Mouse (Mus musculus): ENCODE data around the gene Nfasc. TPM values are rescaled to one million over a fixed set of nuclear protein-coding genes. Genes with fewer than 3 reads are reported as not detected.

Gene Nfasc
- polyA plus RNA-seq, 1 experiment, result 0.75 TPM

DNA sequence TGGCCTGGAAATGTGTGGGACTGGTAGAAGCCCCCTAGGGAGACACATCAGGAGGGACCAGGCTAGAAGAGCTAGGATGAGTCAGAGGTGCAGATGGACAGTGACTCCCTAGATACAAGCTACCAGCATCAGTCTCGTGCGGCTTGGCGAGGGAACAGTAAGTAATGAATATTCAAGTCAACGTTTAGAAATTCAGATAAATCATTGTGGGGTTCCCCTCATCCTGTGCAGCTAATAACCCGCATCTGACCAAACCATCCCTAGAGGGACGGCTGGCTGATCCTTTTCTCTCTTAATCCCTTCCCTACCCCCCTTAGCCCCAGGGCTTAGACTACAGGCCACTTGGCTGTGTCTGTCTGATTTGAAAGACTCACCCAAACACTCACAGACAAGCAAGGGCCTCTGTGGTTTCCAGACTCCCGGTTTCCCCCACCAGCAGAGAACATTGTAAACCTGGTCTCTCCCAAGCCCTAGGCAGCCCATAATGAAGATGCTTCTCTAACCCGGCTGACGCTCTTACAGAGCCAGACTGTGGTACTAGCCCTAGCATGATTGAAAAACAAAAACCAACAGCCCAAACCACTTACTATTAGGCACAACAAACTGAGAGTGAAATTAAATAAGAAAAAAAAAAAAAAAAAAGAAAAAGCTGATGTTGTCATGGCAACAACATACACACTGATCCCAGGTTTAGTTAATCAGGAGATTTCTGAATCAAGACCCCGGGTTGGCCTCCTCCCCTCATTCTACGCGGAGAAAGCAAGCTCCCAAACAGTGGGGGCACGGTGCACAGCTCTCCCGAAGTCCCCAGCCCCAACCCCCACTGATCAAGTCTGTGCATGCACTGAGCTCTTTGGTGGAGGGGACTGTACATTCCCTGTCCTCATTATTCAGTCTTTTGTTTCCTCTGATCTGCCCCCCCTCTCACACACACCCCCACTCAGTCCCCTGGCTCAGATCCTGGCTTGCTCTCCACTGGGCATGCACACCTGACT lies 159.5 kb downstream of the Nfasc start:
- WGBS, result 80% methylated on average over 14 of the region's 14 CpGs
- Histone ChIP-seq H3K4me3 (replicated peaks; ENCODE audit: control insufficient read depth, low read depth, low read length) (no peak overlapping the region), H3K4me1 (ENCODE audit: control insufficient read depth, insufficient read depth, low read length) (no peaks in the 10 kb centered on the region), H3K27ac (ENCODE audit: control insufficient read depth, insufficient read depth, low read depth, low read length, poor library complexity) (no peak overlapping the region)
- TF ChIP-seq CTCF (IDR thresholded peaks at IDR 0.05; ENCODE audit: control insufficient read depth, insufficient read depth, low read length), result no peak
- TF ChIP-seq POLR2A (IDR thresholded peaks at IDR 0.05; ENCODE audit: borderline replicate concordance, control insufficient read depth, low read depth, low read length), result no peak

DNA sequence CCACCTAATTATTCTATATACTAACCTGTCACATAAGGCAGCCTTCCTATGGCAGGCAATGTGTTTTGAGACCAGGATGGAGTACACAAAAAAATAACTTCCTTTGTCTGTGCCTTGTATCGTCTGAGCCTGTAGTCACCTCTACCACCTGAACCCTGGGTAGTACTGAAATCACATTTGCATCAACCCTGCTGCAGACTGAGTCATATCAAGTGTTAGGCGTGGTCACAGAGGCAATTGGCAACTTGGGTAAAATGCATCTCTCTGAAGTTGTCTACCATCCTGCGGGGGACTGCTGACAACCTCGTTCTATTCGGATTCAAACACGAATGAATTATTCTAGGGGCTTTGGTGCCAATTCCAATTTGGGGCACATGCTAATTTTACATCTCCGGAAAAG lies 161.5 kb downstream of the Nfasc start:
- Histone ChIP-seq H3K4me1 (ENCODE audit: control insufficient read depth, insufficient read depth, low read length) (no peaks in the 10 kb centered on the region), H3K4me3 (replicated peaks; ENCODE audit: control insufficient read depth, low read depth, low read length) (no peak overlapping the region), H3K27ac (ENCODE audit: control insufficient read depth, insufficient read depth, low read depth, low read length, poor library complexity) (no peak overlapping the region)
- TF ChIP-seq CTCF (IDR thresholded peaks at IDR 0.05; ENCODE audit: control insufficient read depth, insufficient read depth, low read length) (no peak), POLR2A (IDR thresholded peaks at IDR 0.05; ENCODE audit: borderline replicate concordance, control insufficient read depth, low read depth, low read length) (no peak)
- WGBS, result 81% methylated on average over 7 of the region's 7 CpGs

DNA sequence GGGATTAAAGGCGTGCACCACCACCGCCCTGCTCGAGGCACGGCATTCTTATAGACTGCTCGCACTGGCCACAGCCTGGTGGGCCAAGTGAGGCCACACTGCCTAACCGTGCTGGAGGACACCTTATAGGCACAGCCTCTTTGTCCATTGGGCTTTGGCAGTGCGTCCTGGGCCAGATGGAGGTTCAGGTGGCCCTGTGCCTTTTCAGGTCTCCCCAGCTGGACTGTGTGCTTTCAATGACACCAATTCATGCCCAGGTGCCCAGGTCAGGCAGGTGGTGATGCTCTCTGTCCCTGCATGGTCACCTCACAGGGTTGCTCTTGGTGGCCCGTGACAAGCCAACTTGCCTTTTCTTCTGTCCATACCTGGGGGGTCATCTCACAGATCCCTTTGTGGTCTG lies 164.8 kb downstream of the Nfasc start:
- H3K27ac ChIP-seq (ENCODE audit: control insufficient read depth, insufficient read depth, low read depth, low read length, poor library complexity), result no peak overlapping the region; the same call in 1 of the 2 replicates
- WGBS, result 90% methylated on average over 8 of the region's 8 CpGs
- no peaks in the 10 kb centered on the region for H3K4me1 ChIP-seq (ENCODE audit: control insufficient read depth, insufficient read depth, low read length)
- H3K4me3 ChIP-seq (replicated peaks; ENCODE audit: control insufficient read depth, low read depth, low read length), result no peak overlapping the region
- TF ChIP-seq POLR2A (IDR thresholded peaks at IDR 0.05; ENCODE audit: borderline replicate concordance, control insufficient read depth, low read depth, low read length) (no peak), CTCF (IDR thresholded peaks at IDR 0.05; ENCODE audit: control insufficient read depth, insufficient read depth, low read length) (no peak)

DNA sequence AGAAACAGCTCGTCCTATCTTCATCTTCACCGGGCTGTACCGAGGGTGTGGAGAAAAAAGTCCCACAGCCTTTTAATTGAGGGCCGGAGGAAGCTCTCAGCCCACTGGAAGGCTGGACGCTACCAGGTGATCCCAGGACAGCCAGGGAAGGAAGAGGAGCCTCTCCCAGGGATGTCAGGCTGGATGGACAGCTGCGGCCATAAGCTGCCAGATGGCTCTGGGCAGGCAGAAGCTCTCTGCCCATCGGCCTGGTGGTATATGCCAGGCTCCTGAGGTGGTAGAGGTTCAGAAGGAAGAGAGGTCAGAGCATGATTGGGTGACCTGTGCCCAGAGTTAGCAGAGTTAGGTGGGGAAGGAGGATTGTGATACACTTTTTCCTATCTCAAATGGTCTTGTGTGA lies 168.7 kb downstream of the Nfasc start:
- no peaks in the 10 kb centered on the region for H3K4me1 ChIP-seq (ENCODE audit: control insufficient read depth, insufficient read depth, low read length)
- WGBS, result 78% methylated on average over 7 of the region's 7 CpGs

DNA sequence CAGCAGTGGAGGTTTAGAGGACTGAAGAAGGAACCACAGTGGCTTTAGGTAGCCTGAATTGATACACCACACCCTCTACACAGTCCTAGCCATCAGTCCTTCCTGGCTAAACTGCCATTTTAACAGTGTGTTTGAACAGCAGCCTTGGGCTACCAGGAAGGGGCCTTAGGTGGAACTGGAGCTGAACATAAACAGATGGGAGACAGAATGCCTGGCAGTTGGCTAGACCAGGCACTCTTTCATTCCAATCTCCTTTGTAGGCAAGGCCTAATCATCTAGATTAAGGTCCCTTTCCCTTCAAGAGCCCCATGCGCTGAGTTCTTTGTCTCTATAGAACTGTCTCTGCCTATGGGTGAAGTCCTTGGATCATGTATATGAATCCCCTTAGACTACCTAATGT lies 170.0 kb downstream of the Nfasc start:
- Histone ChIP-seq H3K4me3 (replicated peaks; ENCODE audit: control insufficient read depth, low read depth, low read length) (no peak overlapping the region), H3K4me1 (ENCODE audit: control insufficient read depth, insufficient read depth, low read length) (no peaks in the 10 kb centered on the region), H3K27ac (ENCODE audit: control insufficient read depth, insufficient read depth, low read depth, low read length, poor library complexity) (no peak overlapping the region)
- WGBS, result 82% methylated on average over 1 of the region's 1 CpGs
- TF ChIP-seq POLR2A (IDR thresholded peaks at IDR 0.05; ENCODE audit: borderline replicate concordance, control insufficient read depth, low read depth, low read length) (no peak), CTCF (IDR thresholded peaks at IDR 0.05; ENCODE audit: control insufficient read depth, insufficient read depth, low read length) (no peak)

More for the DNA sequence above, 168.7 kb downstream of the Nfasc start:
- TF ChIP-seq POLR2A (IDR thresholded peaks at IDR 0.05; ENCODE audit: borderline replicate concordance, control insufficient read depth, low read depth, low read length) (no peak), CTCF (IDR thresholded peaks at IDR 0.05; ENCODE audit: control insufficient read depth, insufficient read depth, low read length) (no peak)
- Histone ChIP-seq H3K27ac (ENCODE audit: control insufficient read depth, insufficient read depth, low read depth, low read length, poor library complexity) (no peak overlapping the region), H3K4me3 (replicated peaks; ENCODE audit: control insufficient read depth, low read depth, low read length) (no peak overlapping the region)

DNA sequence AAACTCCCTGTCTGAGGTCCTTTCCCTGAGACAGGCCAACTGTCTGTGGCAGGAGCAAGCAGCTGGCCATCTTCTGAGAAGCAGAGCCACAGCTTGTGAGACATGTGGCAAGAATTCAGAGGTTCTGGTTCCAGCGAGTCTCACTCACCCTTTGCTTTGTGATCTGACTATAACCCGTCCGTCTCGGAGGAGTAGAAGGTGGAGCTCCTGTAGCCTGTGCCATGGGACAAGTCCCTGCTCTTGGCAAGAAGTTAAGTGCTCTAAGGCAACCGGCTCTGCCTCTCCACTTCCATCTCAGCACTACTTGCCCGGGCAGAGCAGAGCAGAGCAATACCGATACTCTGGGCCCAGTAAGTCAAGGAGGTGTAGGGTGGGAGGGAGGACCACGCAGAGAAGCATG lies 170.7 kb downstream of the Nfasc start:
- Histone ChIP-seq H3K4me1 (ENCODE audit: control insufficient read depth, insufficient read depth, low read length) (no peaks in the 10 kb centered on the region), H3K27ac (ENCODE audit: control insufficient read depth, insufficient read depth, low read depth, low read length, poor library complexity) (no peak overlapping the region), H3K4me3 (replicated peaks; ENCODE audit: control insufficient read depth, low read depth, low read length) (no peak overlapping the region)
- WGBS, result 80% methylated on average over 8 of the region's 8 CpGs
- no peak for TF ChIP-seq POLR2A (IDR thresholded peaks at IDR 0.05; ENCODE audit: borderline replicate concordance, control insufficient read depth, low read depth, low read length)
- no peak for TF ChIP-seq CTCF (IDR thresholded peaks at IDR 0.05; ENCODE audit: control insufficient read depth, insufficient read depth, low read length)

DNA sequence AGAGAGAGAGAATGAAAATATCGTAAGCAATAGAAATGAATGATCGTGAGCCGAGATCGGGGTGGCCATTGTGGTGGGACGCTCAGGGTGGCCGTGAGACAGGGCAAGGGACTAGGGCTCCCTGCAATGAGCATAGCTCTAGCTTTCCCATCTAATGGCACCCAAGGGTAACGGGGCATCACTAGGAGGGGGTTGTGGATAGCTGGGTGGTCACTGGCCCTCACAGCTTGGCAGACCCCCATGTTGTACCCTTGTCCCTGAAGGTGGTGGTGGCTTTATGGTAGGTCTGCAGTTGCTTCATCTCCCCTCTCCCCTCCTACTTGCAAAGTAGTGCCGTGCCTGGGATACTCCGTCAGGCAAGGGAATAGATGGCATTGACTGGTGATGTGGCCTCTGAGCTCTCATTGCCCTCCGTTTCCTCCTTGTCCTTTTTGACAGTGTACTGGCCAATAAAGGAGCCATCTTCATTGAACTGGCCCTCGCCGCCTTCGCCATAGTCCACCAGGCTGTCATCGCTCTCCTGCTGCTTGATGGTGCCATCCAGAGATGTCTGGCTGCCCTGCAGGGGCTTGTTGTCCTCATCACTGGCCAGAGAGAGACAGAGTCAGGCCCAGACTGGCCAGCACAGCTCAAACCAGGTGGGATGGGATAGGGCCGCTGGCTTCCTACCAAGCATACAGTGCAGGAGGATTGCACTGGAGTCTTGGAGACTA lies 171.4 kb downstream of the Nfasc start:
- no peak for TF ChIP-seq CTCF (IDR thresholded peaks at IDR 0.05; ENCODE audit: control insufficient read depth, insufficient read depth, low read length)
- no peak for TF ChIP-seq POLR2A (IDR thresholded peaks at IDR 0.05; ENCODE audit: borderline replicate concordance, control insufficient read depth, low read depth, low read length)
- 78% methylated on average over 15 of the region's 15 CpGs for WGBS
- Histone ChIP-seq H3K4me1 (ENCODE audit: control insufficient read depth, insufficient read depth, low read length) (no peaks in the 10 kb centered on the region), H3K4me3 (replicated peaks; ENCODE audit: control insufficient read depth, low read depth, low read length) (no peak overlapping the region), H3K27ac (ENCODE audit: control insufficient read depth, insufficient read depth, low read depth, low read length, poor library complexity) (no peak overlapping the region)

DNA sequence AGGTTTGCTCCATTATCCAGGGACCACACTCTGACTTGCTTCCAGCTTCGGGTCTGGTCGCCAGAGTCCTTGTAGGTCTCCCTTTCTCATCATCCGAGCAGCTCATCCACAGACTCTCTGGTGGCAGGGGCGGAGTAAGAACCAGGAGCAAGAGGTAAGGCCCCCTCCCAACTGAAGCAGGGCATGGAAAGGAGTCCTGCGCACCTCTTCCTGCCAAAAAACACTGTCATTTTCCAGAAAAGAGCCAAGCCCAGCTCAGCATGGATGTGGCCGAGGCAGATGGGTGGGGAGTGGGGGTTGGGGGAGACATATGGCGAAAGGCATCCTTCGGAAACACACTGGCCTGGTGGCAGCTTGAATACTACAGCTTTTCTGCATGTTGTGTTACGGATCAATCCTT lies 172.1 kb downstream of the Nfasc start:
- no peak overlapping the region for H3K4me3 ChIP-seq (replicated peaks; ENCODE audit: control insufficient read depth, low read depth, low read length)
- TF ChIP-seq POLR2A (IDR thresholded peaks at IDR 0.05; ENCODE audit: borderline replicate concordance, control insufficient read depth, low read depth, low read length) (no peak), CTCF (IDR thresholded peaks at IDR 0.05; ENCODE audit: control insufficient read depth, insufficient read depth, low read length) (no peak)
- H3K4me1 ChIP-seq (ENCODE audit: control insufficient read depth, insufficient read depth, low read length), result no peaks in the 10 kb centered on the region
- no peak overlapping the region for H3K27ac ChIP-seq (ENCODE audit: control insufficient read depth, insufficient read depth, low read depth, low read length, poor library complexity)
- 73% methylated on average over 9 of the region's 9 CpGs for WGBS
